Mouse (Mus musculus): ENCODE data around the gene Ehd4. TPM values are rescaled to one million over a fixed set of nuclear protein-coding genes. Genes with fewer than 3 reads are reported as not detected.

The Ehd4 gene
- polyA plus RNA-seq, 1 experiment from 2014 or later = 11.8 TPM

GRCm38 (mm10) chr2:120150571-120150970 is 3.8 kb downstream of the Ehd4 start:
- DNase-seq (ENCODE audit: low spot score) (no peak), ATAC-seq (no peak)
- Histone ChIP-seq H3K4me3 (ENCODE audit: low read depth, low read length) (no peak overlapping the region), H3K4me2 (ENCODE audit: low read length) (no peak overlapping the region), H3K27me3 (replicated peaks; ENCODE audit: control insufficient read depth, insufficient read depth, low read length) (no peaks in the 10 kb centered on the region), H3K27ac (ENCODE audit: low read depth, low read length) (no peak overlapping the region), H3K9ac (ENCODE audit: low read length) (no peak overlapping the region), H3K36me3 (ENCODE audit: control insufficient read depth, insufficient read depth, low read length) (no peaks in the 10 kb centered on the region), H3K9me3 (replicated peaks; ENCODE audit: control insufficient read depth, low read length) (no peaks in the 10 kb centered on the region), H3K4me1 (ENCODE audit: control insufficient read depth, insufficient read depth, low read length) (peaks cover 3% of the 10 kb centered on the region; the same call in 1 of the 2 replicates)
- WGBS = 80% methylated on average over 3 of the region's 3 CpGs

DNA sequence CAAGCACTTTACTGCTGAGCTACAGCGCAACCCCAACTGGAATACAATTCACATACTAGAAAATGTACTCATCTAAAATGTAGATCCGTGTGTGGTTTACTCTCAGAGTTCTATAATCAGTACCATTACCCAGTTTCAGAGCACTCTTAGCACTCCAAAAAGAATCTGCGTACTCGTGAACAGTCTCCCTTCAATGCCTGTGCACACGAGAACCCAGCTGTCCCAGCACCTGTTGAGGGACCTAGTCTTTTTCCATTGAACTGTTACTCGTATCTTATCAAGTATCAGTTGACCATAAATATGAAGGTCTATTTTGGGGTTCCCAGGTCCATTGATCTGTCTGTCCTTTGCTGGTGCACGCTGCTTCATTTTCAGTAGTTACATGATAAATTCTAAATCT is 4.8 kb downstream of the Ehd4 start:
- peaks cover 3% of the 10 kb centered on the region; the same call in 1 of the 2 replicates for H3K4me1 ChIP-seq (ENCODE audit: control insufficient read depth, insufficient read depth, low read length)
- H3K36me3 ChIP-seq (ENCODE audit: control insufficient read depth, insufficient read depth, low read length) = no peaks in the 10 kb centered on the region
- no peak overlapping the region for H3K9ac ChIP-seq (ENCODE audit: low read length)
- no peak overlapping the region for H3K4me3 ChIP-seq (ENCODE audit: low read depth, low read length)
- ATAC-seq (no peak), DNase-seq (ENCODE audit: low spot score) (no peak)
- H3K27ac ChIP-seq (ENCODE audit: low read depth, low read length) = no peak overlapping the region
- H3K4me2 ChIP-seq (ENCODE audit: low read length) = no peak overlapping the region
- H3K27me3 ChIP-seq (replicated peaks; ENCODE audit: control insufficient read depth, insufficient read depth, low read length) = no peaks in the 10 kb centered on the region
- 83% methylated on average over 7 of the region's 7 CpGs for WGBS
- H3K9me3 ChIP-seq (replicated peaks; ENCODE audit: control insufficient read depth, low read length) = no peaks in the 10 kb centered on the region

- Histone ChIP-seq H3K4me3 (ENCODE audit: low read depth, low read length) (no peak overlapping the region), H3K27ac (ENCODE audit: low read depth, low read length) (no peak overlapping the region), H3K27me3 (replicated peaks; ENCODE audit: control insufficient read depth, insufficient read depth, low read length) (no peaks in the 10 kb centered on the region), H3K4me2 (ENCODE audit: low read length) (no peak overlapping the region), H3K9me3 (replicated peaks; ENCODE audit: control insufficient read depth, low read length) (no peaks in the 10 kb centered on the region), H3K36me3 (ENCODE audit: control insufficient read depth, insufficient read depth, low read length) (no peaks in the 10 kb centered on the region), H3K9ac (ENCODE audit: low read length) (no peak overlapping the region), H3K4me1 (ENCODE audit: control insufficient read depth, insufficient read depth, low read length) (no peaks in the 10 kb centered on the region)
- 94% methylated on average over 3 of the region's 3 CpGs for WGBS
- DNase-seq (ENCODE audit: low spot score) (no peak), ATAC-seq (no peak)
These were observed 6.4 kb downstream of the Ehd4 start for GRCm38 (mm10) chr2:120147999-120148398.

- Histone ChIP-seq H3K4me3 (ENCODE audit: low read depth, low read length) (no peak overlapping the region), H3K9ac (ENCODE audit: low read length) (no peak overlapping the region), H3K36me3 (ENCODE audit: control insufficient read depth, insufficient read depth, low read length) (no peaks in the 10 kb centered on the region), H3K4me1 (ENCODE audit: control insufficient read depth, insufficient read depth, low read length) (no peaks in the 10 kb centered on the region), H3K9me3 (replicated peaks; ENCODE audit: control insufficient read depth, low read length) (no peaks in the 10 kb centered on the region), H3K27ac (ENCODE audit: low read depth, low read length) (no peak overlapping the region), H3K4me2 (ENCODE audit: low read length) (no peak overlapping the region), H3K27me3 (replicated peaks; ENCODE audit: control insufficient read depth, insufficient read depth, low read length) (no peaks in the 10 kb centered on the region)
- 63% methylated on average over 2 of the region's 2 CpGs for WGBS
- no peak for ATAC-seq
- DNase-seq (ENCODE audit: low spot score) = no peak
These were observed 7.0 kb downstream of the Ehd4 start for GRCm38 (mm10) chr2:120147364-120147763.

DNA sequence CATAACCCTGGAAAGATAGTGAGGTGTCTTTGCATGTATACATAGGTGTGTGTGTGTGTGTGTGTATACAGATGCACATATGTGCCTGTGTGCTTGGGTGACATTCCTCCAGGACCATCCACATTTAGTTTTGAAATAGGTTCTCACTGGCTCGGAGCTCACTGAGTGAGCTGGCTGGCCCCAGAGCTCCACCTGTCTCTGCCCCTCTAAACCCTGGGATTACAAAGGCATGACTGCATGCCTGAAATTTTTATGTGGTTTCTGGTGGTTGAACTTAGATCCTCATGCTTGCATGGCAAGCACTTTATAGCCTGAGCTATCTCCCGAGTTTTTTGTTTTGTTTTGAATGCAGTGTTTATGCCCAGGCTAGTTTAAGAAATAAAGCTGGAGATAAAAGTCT is 7.9 kb downstream of the Ehd4 start:
- H3K36me3 ChIP-seq (ENCODE audit: control insufficient read depth, insufficient read depth, low read length) = no peaks in the 10 kb centered on the region
- no peak overlapping the region for H3K4me2 ChIP-seq (ENCODE audit: low read length)
- H3K27me3 ChIP-seq (replicated peaks; ENCODE audit: control insufficient read depth, insufficient read depth, low read length) = no peaks in the 10 kb centered on the region
- 67% methylated on average over 2 of the region's 2 CpGs for WGBS
- no peak overlapping the region for H3K9ac ChIP-seq (ENCODE audit: low read length)
- no peaks in the 10 kb centered on the region for H3K9me3 ChIP-seq (replicated peaks; ENCODE audit: control insufficient read depth, low read length)
- H3K4me3 ChIP-seq (ENCODE audit: low read depth, low read length) = no peak overlapping the region
- DNase-seq (ENCODE audit: low spot score) = no peak
- no peak overlapping the region for H3K27ac ChIP-seq (ENCODE audit: low read depth, low read length)
- no peak for ATAC-seq
- H3K4me1 ChIP-seq (ENCODE audit: control insufficient read depth, insufficient read depth, low read length) = no peaks in the 10 kb centered on the region

GRCm38 (mm10) chr2:120144390-120144789 is 10.0 kb downstream of the Ehd4 start:
- ATAC-seq = no peak
- no peak overlapping the region for H3K9ac ChIP-seq (ENCODE audit: low read length)
- no peaks in the 10 kb centered on the region for H3K36me3 ChIP-seq (ENCODE audit: control insufficient read depth, insufficient read depth, low read length)
- H3K4me1 ChIP-seq (ENCODE audit: control insufficient read depth, insufficient read depth, low read length) = no peaks in the 10 kb centered on the region
- H3K9me3 ChIP-seq (replicated peaks; ENCODE audit: control insufficient read depth, low read length) = no peaks in the 10 kb centered on the region
- WGBS = 92% methylated on average over 4 of the region's 4 CpGs
- no peak overlapping the region for H3K27ac ChIP-seq (ENCODE audit: low read depth, low read length)
- no peak for DNase-seq (ENCODE audit: low spot score)
- H3K27me3 ChIP-seq (replicated peaks; ENCODE audit: control insufficient read depth, insufficient read depth, low read length) = no peaks in the 10 kb centered on the region
- no peak overlapping the region for H3K4me2 ChIP-seq (ENCODE audit: low read length)
- no peak overlapping the region for H3K4me3 ChIP-seq (ENCODE audit: low read depth, low read length)

- Histone ChIP-seq H3K4me1 (ENCODE audit: control insufficient read depth, insufficient read depth, low read length) (no peaks in the 10 kb centered on the region), H3K27me3 (replicated peaks; ENCODE audit: control insufficient read depth, insufficient read depth, low read length) (no peaks in the 10 kb centered on the region), H3K9me3 (replicated peaks; ENCODE audit: control insufficient read depth, low read length) (no peaks in the 10 kb centered on the region), H3K9ac (ENCODE audit: low read length) (no peak overlapping the region), H3K36me3 (ENCODE audit: control insufficient read depth, insufficient read depth, low read length) (no peaks in the 10 kb centered on the region), H3K4me3 (ENCODE audit: low read depth, low read length) (no peak overlapping the region), H3K27ac (ENCODE audit: low read depth, low read length) (no peak overlapping the region), H3K4me2 (ENCODE audit: low read length) (no peak overlapping the region)
- WGBS = 87% methylated on average over 5 of the region's 5 CpGs
- DNase-seq (ENCODE audit: low spot score) (no peak), ATAC-seq (no peak)
These were observed 12.1 kb downstream of the Ehd4 start for GRCm38 (mm10) chr2:120142336-120142735.

- 64% methylated on average over 1 of the region's 1 CpGs for WGBS
- ATAC-seq = no peak
- Histone ChIP-seq H3K4me2 (ENCODE audit: low read length) (no peak overlapping the region), H3K4me1 (ENCODE audit: control insufficient read depth, insufficient read depth, low read length) (no peaks in the 10 kb centered on the region), H3K4me3 (ENCODE audit: low read depth, low read length) (no peak overlapping the region), H3K27ac (ENCODE audit: low read depth, low read length) (no peak overlapping the region), H3K27me3 (replicated peaks; ENCODE audit: control insufficient read depth, insufficient read depth, low read length) (no peaks in the 10 kb centered on the region), H3K9me3 (replicated peaks; ENCODE audit: control insufficient read depth, low read length) (no peaks in the 10 kb centered on the region), H3K9ac (ENCODE audit: low read length) (no peak overlapping the region), H3K36me3 (ENCODE audit: control insufficient read depth, insufficient read depth, low read length) (no peaks in the 10 kb centered on the region)
- no peak for DNase-seq (ENCODE audit: low spot score)
These were observed 12.7 kb downstream of the Ehd4 start for GRCm38 (mm10) chr2:120141671-120142070.

DNA sequence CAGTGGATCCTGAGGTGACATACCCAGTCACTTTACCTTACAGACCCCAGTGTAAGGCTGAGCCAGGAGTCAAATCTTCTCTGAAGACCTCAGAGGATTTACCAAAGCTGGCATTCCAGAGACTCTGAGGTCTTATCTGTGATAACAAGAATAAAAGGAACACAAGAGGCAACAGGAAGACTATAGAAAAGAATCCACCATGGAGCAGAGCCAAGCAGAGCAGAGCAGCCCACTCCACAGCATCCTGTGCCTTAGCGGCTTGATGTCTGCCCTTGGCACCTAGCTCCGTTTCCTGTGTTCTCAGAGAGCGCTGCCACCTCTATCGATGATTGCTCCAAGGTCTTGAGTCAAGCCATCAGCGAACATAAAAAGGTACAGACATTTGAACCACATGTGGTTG is 14.1 kb downstream of the Ehd4 start:
- ATAC-seq = no peak
- Histone ChIP-seq H3K9me3 (replicated peaks; ENCODE audit: control insufficient read depth, low read length) (no peaks in the 10 kb centered on the region), H3K36me3 (ENCODE audit: control insufficient read depth, insufficient read depth, low read length) (no peaks in the 10 kb centered on the region), H3K4me3 (ENCODE audit: low read depth, low read length) (no peak overlapping the region), H3K4me1 (ENCODE audit: control insufficient read depth, insufficient read depth, low read length) (no peaks in the 10 kb centered on the region), H3K27me3 (replicated peaks; ENCODE audit: control insufficient read depth, insufficient read depth, low read length) (no peaks in the 10 kb centered on the region), H3K9ac (ENCODE audit: low read length) (no peak overlapping the region), H3K4me2 (ENCODE audit: low read length) (no peak overlapping the region), H3K27ac (ENCODE audit: low read depth, low read length) (no peak overlapping the region)
- 89% methylated on average over 5 of the region's 5 CpGs for WGBS
- no peak for DNase-seq (ENCODE audit: low spot score)
